Mouse (Mus musculus): ENCODE results near the gene Prkci. TPM values are rescaled to one million over a fixed set of nuclear protein-coding genes. Genes with fewer than 3 reads are reported as not detected.

Prkci gene
- polyA plus RNA-seq, 1 experiment = 0.10 TPM

DNA sequence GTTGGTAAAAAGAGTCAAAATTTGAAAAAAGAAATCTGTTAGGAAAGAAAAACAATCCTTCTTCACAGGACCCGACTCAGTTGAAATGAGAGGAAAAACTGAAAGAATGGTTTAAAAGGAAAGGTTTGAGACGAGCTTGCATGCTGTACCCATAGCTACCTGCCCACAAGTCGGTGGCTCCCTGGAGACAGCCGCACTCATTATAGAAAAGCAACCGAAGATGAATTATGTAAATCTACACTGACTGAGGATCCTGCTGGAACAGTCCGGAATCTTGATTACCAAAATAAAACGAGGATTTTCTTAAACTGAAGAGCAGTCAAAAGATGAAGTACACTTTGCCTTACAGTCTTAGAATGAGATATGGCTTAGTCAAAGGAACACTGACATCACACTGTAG lies 72.9 kb downstream of the Prkci start:
- H3K36me3 ChIP-seq (ENCODE audit: control insufficient read depth) = no peaks in the 10 kb centered on the region
- H3K4me1 ChIP-seq (ENCODE audit: control insufficient read depth) = no peaks in the 10 kb centered on the region
- no peak overlapping the region for H3K4me3 ChIP-seq (replicated peaks)
- no peaks in the 10 kb centered on the region for H3K27me3 ChIP-seq (ENCODE audit: control insufficient read depth)
- no peak for TF ChIP-seq GATA1 (IDR thresholded peaks at IDR 0.05; ENCODE audit: low read length)
- no peak for TF ChIP-seq TAL1 (IDR thresholded peaks at IDR 0.05; ENCODE audit: low read length)
- no peaks in the 10 kb centered on the region for H3K9me3 ChIP-seq (ENCODE audit: control insufficient read depth, low read length)

DNA sequence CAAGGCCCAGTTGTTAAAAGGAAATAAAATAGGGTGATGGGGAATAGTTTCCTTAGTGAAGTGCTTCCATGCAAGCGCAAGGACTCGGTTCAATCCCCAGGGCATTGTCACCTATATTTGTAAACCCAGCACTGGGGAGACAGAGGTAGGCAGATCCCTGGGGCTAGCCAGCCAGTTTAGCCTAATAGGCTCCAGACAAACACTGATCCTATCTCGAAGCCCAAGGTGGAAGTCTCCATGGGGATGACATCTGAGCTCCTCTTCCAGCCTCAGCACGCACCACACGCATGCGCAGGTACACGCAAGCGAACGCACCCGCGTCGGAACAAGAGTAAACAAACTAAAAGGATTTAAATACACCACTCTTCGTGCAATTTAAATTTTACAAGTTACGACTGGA lies 76.3 kb downstream of the Prkci start:
- Histone ChIP-seq H3K4me1 (ENCODE audit: control insufficient read depth) (0 out of 2 replicates have a peak, but pooled peaks cover 1% of the 10 kb centered on the region), H3K27me3 (ENCODE audit: control insufficient read depth) (no peaks in the 10 kb centered on the region), H3K9me3 (ENCODE audit: control insufficient read depth, low read length) (no peaks in the 10 kb centered on the region), H3K36me3 (ENCODE audit: control insufficient read depth) (no peaks in the 10 kb centered on the region), H3K4me3 (replicated peaks) (no peak overlapping the region)
- TF ChIP-seq GATA1 (IDR thresholded peaks at IDR 0.05; ENCODE audit: low read length) (no peak), TAL1 (IDR thresholded peaks at IDR 0.05; ENCODE audit: low read length) (no peak)

DNA sequence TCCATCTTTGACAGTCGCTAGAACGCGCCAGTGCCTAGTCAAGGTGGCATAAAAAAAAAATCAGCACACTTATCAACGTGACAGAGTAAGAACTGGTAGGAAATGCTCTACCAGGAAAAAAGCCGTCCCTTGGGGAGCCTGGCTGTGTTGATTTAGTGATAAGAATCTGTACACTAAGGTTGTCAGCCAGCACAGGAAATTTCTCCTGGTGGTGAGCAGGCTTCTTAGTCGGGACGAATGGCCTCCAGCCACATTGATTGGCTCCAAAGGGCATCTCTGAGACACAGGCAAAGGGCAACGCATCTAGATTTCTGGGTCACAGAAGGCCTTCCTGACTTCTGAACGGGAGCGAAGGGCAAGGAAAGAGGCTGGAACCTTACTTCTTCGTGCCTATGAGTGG lies 80.3 kb downstream of the Prkci start:
- no peaks in the 10 kb centered on the region for H3K27me3 ChIP-seq (ENCODE audit: control insufficient read depth)
- no peaks in the 10 kb centered on the region for H3K36me3 ChIP-seq (ENCODE audit: control insufficient read depth)
- H3K9me3 ChIP-seq (ENCODE audit: control insufficient read depth, low read length) = no peaks in the 10 kb centered on the region
- H3K4me3 ChIP-seq (replicated peaks) = no peak overlapping the region
- 0 out of 2 replicates have a peak, but pooled peaks cover 1% of the 10 kb centered on the region for H3K4me1 ChIP-seq (ENCODE audit: control insufficient read depth)
- TF ChIP-seq GATA1 (IDR thresholded peaks at IDR 0.05; ENCODE audit: low read length) (no peak), TAL1 (IDR thresholded peaks at IDR 0.05; ENCODE audit: low read length) (no peak)

DNA sequence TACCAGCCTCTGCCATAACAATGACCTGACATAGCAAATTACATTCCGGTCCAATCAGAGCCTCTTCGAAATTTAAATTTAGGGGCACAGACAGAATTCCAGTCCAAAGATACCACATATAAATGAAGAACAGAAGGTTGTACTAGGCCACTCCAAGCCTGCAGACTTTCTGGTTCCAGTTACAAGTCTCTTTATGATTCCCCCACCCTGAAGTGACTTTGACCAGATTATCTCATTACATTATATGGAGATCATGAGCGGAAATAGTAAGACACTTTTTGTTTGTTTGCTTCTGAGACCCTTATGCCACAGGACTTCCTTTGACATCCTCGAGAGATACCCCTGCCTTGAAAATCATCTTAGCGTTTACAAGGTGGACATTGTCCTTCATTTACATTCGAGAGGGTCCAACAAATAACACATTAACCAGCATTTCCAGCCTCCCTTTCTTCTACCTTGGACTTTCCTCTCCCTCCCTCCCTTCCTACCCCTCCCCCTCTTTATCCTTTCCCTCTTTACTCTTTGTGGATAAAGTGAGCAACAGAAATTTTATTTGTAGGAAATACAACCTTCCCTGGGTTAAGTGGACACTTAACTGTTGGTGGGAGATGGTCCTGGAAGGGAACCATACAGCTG lies 81.6 kb downstream of the Prkci start:
- Histone ChIP-seq H3K4me1 (ENCODE audit: control insufficient read depth) (0 out of 2 replicates have a peak, but pooled peaks cover 1% of the 10 kb centered on the region), H3K36me3 (ENCODE audit: control insufficient read depth) (no peaks in the 10 kb centered on the region), H3K4me3 (replicated peaks) (no peak overlapping the region), H3K27me3 (ENCODE audit: control insufficient read depth) (no peaks in the 10 kb centered on the region), H3K9me3 (ENCODE audit: control insufficient read depth, low read length) (no peaks in the 10 kb centered on the region)
- TF ChIP-seq TAL1 (IDR thresholded peaks at IDR 0.05; ENCODE audit: low read length) = no peak
- no peak for TF ChIP-seq GATA1 (IDR thresholded peaks at IDR 0.05; ENCODE audit: low read length)

DNA sequence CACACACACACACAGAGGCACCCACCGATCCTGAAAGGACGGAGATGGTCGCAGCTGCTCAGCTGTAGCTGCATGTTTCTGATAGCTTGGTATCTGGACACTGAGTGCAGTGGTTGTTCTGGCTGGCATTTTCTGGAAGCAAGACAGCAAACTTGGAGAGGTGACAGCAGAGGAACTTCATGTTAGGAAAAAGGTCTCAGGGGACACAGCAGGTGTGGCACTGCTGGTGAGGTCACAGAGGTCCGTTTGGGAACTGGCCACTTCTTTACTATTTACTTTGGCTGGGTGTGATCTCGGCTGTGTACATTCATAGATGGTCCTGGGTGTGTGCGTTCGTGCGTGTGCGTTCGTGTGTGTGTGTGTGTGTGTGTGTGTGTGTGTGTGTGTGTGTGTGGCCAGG lies 83.9 kb downstream of the Prkci start:
- no peaks in the 10 kb centered on the region for H3K27me3 ChIP-seq (ENCODE audit: control insufficient read depth)
- H3K4me3 ChIP-seq (replicated peaks) = no peak overlapping the region
- H3K36me3 ChIP-seq (ENCODE audit: control insufficient read depth) = no peaks in the 10 kb centered on the region
- no peak for TF ChIP-seq GATA1 (IDR thresholded peaks at IDR 0.05; ENCODE audit: low read length)
- TF ChIP-seq TAL1 (IDR thresholded peaks at IDR 0.05; ENCODE audit: low read length) = no peak
- no peaks in the 10 kb centered on the region for H3K9me3 ChIP-seq (ENCODE audit: control insufficient read depth, low read length)
- H3K4me1 ChIP-seq (ENCODE audit: control insufficient read depth) = 0 out of 2 replicates have a peak, but pooled peaks cover 1% of the 10 kb centered on the region

DNA sequence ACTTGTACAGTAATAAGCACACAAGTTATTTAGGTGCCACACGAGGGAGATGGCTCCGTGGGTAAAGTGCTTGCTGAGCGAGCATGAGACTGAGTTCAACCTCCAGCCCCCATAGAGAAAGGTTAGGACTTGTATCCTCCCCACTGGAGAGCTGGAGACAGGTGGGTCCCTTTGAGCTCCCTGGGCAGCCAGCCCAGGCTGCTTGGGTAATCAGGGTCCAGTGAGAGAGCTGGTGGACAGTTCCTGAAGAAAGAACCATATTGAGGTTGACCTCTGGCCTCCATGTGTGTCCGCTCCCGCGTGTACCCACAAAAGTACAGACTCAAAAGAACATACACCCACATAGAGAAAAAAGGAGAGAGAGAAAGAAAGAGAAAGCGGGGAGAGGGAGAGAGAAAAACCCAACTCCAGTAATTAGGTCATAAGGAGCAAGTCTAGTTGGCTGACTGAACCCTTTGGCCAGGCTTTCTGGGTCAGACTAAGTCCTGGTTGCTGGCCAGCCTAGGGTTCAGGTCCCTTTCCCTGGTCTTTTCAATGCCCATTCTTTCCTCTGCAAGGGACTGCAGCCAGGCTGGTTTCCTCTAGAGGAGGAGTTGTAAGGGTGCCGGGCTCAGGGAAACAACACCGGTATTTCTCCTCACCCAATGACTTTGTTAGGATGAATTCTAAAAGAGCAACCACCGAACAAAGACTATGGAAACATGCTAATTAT lies 85.4 kb downstream of the Prkci start:
- H3K9me3 ChIP-seq (ENCODE audit: control insufficient read depth, low read length) = no peaks in the 10 kb centered on the region
- H3K4me1 ChIP-seq (ENCODE audit: control insufficient read depth) = 0 out of 2 replicates have a peak, but pooled peaks cover under 1% of the 10 kb centered on the region
- H3K4me3 ChIP-seq (replicated peaks) = no peak overlapping the region
- no peaks in the 10 kb centered on the region for H3K36me3 ChIP-seq (ENCODE audit: control insufficient read depth)
- TF ChIP-seq TAL1 (IDR thresholded peaks at IDR 0.05; ENCODE audit: low read length) = no peak
- TF ChIP-seq GATA1 (IDR thresholded peaks at IDR 0.05; ENCODE audit: low read length) = no peak
- no peaks in the 10 kb centered on the region for H3K27me3 ChIP-seq (ENCODE audit: control insufficient read depth)

DNA sequence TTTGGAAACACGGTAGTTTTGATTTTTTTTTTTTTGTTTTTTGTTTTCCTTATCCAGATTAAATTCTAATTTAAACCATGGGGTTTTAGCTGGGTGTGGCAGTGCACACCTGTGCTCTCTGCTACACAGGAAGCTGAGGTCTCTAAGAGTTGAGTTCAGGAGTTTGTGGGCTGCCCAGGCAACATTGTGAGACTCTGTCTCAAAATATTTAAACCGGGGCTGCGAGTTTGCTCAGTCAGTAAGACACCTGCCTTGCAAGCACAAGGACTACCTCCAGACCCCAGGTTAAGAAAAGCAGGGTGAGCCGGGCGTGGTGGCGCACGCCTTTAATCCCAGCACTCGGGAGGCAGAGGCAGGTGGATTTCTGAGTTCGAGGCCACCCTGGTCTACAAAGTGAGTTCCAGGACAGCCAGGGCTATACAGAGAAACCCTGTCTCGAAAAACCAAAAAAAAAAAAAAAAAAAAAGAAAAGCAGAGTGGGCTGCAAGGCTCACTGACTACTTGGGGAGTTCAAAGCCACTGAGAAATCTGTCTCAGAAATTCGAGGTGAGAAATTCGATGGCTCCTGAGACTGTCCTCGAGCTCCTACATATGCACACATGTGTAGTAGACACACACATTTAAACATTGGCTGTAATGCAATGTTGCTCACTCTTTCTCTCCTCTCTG lies 87.4 kb downstream of the Prkci start:
- no peaks in the 10 kb centered on the region for H3K27me3 ChIP-seq (ENCODE audit: control insufficient read depth)
- no peak for TF ChIP-seq TAL1 (IDR thresholded peaks at IDR 0.05; ENCODE audit: low read length)
- no peak for TF ChIP-seq GATA1 (IDR thresholded peaks at IDR 0.05; ENCODE audit: low read length)

DNA sequence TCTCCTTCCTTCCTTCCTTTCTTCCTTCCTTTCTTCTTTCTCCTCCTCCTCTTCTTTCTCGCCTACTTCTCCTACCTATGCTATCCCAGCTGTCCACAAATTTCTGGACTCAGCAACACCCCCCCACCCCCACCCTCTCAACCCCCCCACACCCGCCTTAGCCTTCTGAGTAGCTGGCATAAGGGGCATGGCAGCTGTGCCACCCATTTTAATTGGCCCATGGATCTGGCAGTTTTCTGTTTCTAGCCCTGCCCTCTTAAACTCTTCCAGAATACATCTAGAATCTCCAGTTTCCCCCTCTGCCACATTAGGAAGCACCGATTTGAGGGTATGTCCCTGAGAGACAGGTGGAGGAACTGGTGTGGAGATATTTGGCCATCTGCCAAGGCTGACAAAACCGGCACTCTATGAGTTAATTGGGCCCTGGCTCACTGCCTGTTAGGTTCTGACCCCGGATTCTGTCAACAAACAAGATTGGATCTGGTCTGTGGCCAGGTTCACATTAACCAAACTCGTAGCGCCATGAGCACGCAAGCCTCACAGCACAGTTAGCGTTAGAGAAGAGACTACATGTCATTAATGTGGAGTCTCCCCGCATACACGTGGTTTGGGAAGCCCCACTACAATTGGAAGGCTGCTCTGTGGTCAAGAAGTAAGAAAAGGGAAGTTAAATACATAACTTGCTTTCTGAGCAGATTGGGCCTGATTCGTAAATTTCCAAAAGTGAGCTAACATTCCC lies 88.1 kb downstream of the Prkci start:
- H3K27me3 ChIP-seq (ENCODE audit: control insufficient read depth) = no peaks in the 10 kb centered on the region
- H3K36me3 ChIP-seq (ENCODE audit: control insufficient read depth) = no peaks in the 10 kb centered on the region
- TF ChIP-seq TAL1 (IDR thresholded peaks at IDR 0.05; ENCODE audit: low read length) (no peak), GATA1 (IDR thresholded peaks at IDR 0.05; ENCODE audit: low read length) (no peak)
- H3K9me3 ChIP-seq (ENCODE audit: control insufficient read depth, low read length) = no peaks in the 10 kb centered on the region
- no peaks in the 10 kb centered on the region for H3K4me1 ChIP-seq (ENCODE audit: control insufficient read depth)
- H3K4me3 ChIP-seq (replicated peaks) = no peak overlapping the region

More for the DNA sequence above, 87.4 kb downstream of the Prkci start:
- no peaks in the 10 kb centered on the region for H3K36me3 ChIP-seq (ENCODE audit: control insufficient read depth)
- H3K9me3 ChIP-seq (ENCODE audit: control insufficient read depth, low read length) = no peaks in the 10 kb centered on the region
- no peaks in the 10 kb centered on the region for H3K4me1 ChIP-seq (ENCODE audit: control insufficient read depth)
- H3K4me3 ChIP-seq (replicated peaks) = no peak overlapping the region

Data from erythroblast, embryonic 14.5 days (primary cell).